Mouse (Mus musculus) cortical plate, adult 2 months (tissue): ENCODE data around the gene Trir.

Experiments used
- CTCF ChIP-seq: fragments of 200-500 bp; IDR thresholded peaks from 2 replicates; pipeline ENCODE4 v1.5.1; 2011; ENCODE audit warnings: mild to moderate bottlenecking, control low read depth, low read length; ENCODE audit not compliant: insufficient read depth; ENCODE audit errors: extremely low read depth
- POLR2A ChIP-seq: fragments of 200-500 bp; IDR thresholded peaks from 2 replicates; pipeline ENCODE4 v1.6.1; 2011; ENCODE audit warnings: mild to moderate bottlenecking, low read length, control low read depth; ENCODE audit not compliant: insufficient read depth; ENCODE audit errors: extremely low read depth

DNA sequence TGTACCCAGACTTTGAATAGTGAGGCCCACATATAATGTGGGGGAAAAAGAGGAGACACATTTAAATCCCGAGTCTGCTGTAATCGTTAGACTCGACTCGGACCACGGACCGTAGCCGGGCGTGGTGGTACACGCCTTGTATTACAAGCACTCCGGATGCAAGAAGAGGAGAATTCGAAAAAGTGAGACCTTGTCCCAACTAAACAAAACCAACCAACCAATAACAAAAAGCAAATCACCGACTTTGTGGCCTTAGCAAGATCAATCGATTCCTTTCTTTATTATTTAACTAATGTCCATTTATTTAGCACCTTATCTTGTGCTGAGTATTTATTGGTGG is 863 bp downstream of the Trir start:
- no peak for TF ChIP-seq CTCF
- no peak for TF ChIP-seq POLR2A
